Mouse (Mus musculus) forebrain, embryonic 13.5 days (tissue): Measurements from ENCODE around the gene Tbl3. TPM values are rescaled to one million over a fixed set of nuclear protein-coding genes. Genes with fewer than 3 reads are reported as not detected.
"Not testable (repeated sequence)": the region's sequence is repeated elsewhere in the genome, so short reads cannot be mapped to it uniquely, and the experiment has no call there.

Source experiments
- ATAC-seq: fragments of 200-750 bp; cut with Nextera tagmentation; 2 replicates; pipeline ENCODE4 v1.8.0; 2017
- H3K27ac ChIP-seq: fragments of 300-500 bp; sonication (generic); 2 replicates; pipeline ENCODE4 v1.5.1; 2015; ENCODE audit warnings: inconsistent platforms, mild to moderate bottlenecking, moderate library complexity
- H3K27me3 ChIP-seq: fragments of 300-500 bp; sonication (generic); 2 replicates; pipeline ENCODE4 v1.6.1; 2015; ENCODE audit warnings: mild to moderate bottlenecking, inconsistent platforms
- H3K36me3 ChIP-seq: fragments of 300-500 bp; sonication (generic); 2 replicates; pipeline ENCODE4 v1.6.1; 2015; ENCODE audit warnings: mild to moderate bottlenecking, inconsistent platforms; ENCODE audit not compliant: poor library complexity, severe bottlenecking
- H3K4me1 ChIP-seq: fragments of 300-500 bp; sonication (generic); 2 replicates; pipeline ENCODE4 v1.6.1; 2015; ENCODE audit warnings: inconsistent platforms
- H3K4me2 ChIP-seq: fragments of 300-500 bp; sonication (generic); 2 replicates; pipeline ENCODE4 v1.6.1; 2015; ENCODE audit warnings: inconsistent platforms, mild to moderate bottlenecking, moderate library complexity
- H3K4me3 ChIP-seq: fragments of 300-500 bp; sonication (generic); 2 replicates; pipeline ENCODE4 v1.5.1; 2015; ENCODE audit warnings: mild to moderate bottlenecking, inconsistent platforms
- H3K9ac ChIP-seq: fragments of 300-500 bp; sonication (generic); 2 replicates; pipeline ENCODE4 v1.6.1; 2015; ENCODE audit warnings: mild to moderate bottlenecking, inconsistent platforms
- H3K9me3 ChIP-seq: fragments of 300-500 bp; sonication (generic); replicated peaks from 2 replicates; pipeline ENCODE4 v1.6.1; 2016; ENCODE audit warnings: inconsistent platforms
- WGBS: fragments of 180-500 bp; shearing (Covaris S2); methylation state at CpG from one replicate; pipeline ENCODE4 v1.1.7; 2015; 5-methylcytosine and 5-hydroxymethylcytosine counted together
- polyA plus RNA-seq: library from polyadenylated mRNA; unstranded; fragments of >200 nt; fragmentation: Nextera tagmentation; extraction: Ambion mirVana; gene quantifications from 2 replicates; pipeline ENCODE4 v1.2.1, GENCODE M21; 2015

Gene Tbl3
- polyA plus RNA-seq, 1 experiment from 2014 or later = 86.9 TPM

DNA sequence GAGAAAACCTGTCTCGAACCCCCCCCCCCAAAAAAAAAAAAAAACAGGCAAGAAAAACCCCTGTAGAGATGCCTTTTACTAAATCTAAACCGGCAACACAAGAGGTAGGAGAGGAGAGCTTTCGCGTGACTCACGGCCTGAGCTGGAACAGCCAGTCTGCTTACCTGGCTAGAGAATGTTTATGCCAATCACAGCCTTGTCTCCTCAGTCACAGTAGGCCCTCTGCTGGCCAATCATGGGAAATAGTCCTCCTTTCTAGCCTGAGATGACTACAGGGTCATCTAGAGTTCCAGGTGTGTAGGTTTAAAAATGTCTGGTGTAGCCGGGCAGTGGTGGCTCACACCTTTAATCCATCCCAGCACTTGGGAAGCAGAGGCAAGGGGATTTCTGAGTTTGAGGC, 40.0 kb downstream of the Tbl3 start:
- no peaks in the 10 kb centered on the region for H3K36me3 ChIP-seq
- no peak overlapping the region for H3K9ac ChIP-seq
- H3K4me3 ChIP-seq = no peak overlapping the region
- H3K4me2 ChIP-seq = no peak overlapping the region
- H3K27ac ChIP-seq = no peak overlapping the region
- WGBS = 38% methylated on average over 6 of the region's 6 CpGs
- H3K27me3 ChIP-seq = no peaks in the 10 kb centered on the region
- H3K9me3 ChIP-seq = no peaks in the 10 kb centered on the region
- H3K4me1 ChIP-seq = peaks cover 33% of the 10 kb centered on the region
- no peak for ATAC-seq

DNA sequence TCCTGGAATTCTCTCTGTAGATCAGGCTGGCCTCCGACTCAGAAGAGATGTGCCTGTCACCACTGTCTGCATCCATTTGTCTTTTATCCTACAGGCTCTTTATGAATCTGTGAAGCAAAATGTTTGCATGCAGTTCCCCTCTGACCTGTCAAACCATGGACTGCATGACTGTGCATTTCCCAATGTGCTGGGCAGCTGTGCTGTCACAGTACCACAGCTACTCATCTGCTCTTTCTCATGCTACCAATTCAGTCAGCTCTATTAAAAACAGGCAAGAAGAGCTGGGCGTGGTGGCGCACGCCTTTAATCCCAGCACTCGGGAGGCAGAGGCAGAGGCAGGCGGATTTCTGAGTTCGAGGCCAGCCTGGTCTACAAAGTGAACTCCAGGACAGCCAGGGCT, 40.4 kb downstream of the Tbl3 start:
- Histone ChIP-seq H3K4me1 (peaks cover 29% of the 10 kb centered on the region), H3K9ac (0 out of 2 replicates have a peak overlapping the region, but pooled peaks have one; percentile 2)
- H3K4me3 ChIP-seq, H3K27ac ChIP-seq, H3K4me2 ChIP-seq, H3K27me3 ChIP-seq, H3K36me3 ChIP-seq, H3K9me3 ChIP-seq, ATAC-seq: not testable (repeated sequence)
- WGBS = 81% methylated on average over 7 of the region's 7 CpGs

DNA sequence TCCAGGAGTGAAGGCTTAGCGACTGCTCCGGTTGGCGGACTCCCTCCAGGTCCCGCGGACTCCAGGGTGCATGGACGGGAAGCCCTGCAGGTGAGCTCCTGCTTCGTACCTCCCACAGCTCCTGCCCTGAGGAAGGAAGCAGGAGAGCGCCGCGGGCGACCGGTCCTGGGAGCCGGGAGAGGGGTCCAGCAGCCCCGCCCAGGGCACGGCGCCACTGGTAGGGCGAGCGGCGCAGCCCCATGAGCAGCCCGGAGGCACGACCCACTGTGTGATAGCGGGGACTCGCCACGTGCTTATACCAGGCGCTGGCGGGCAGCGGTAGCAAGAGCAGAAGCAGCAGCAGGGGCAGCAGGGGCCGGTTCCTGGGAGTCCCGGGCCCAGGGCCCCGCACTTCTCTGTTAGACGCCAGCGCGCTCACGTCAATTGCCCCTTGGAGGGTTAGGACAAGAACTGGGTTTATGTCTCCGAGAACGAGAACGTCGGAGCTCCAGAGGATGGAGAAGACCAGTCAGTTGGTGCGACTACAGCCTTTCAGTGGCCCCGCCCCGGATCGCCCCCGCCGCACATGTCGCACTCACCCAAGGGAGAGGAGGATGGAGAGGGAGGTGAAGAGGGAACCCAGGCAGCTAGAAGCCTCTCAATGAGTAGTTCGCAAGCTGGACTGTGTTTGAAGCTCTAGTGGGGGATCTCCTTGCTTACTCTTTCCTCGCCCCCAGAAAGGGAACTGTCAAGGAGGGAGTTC, 49.3 kb downstream of the Tbl3 start, which contains the start of gene Npw:
Gene Npw, minus strand, starts transcription at position 441 of the 742 bp plus-strand sequence.
- 2% methylated on average over 47 of the region's 47 CpGs for WGBS
- Histone ChIP-seq H3K9me3 (no peaks in the 10 kb centered on the region), H3K4me2 (peak within 1 kb of the TSS; percentile 64), H3K9ac (peak within 1 kb of the TSS; percentile 60), H3K4me1 (peaks cover 14% of the 10 kb centered on the region), H3K4me3 (peak within 1 kb of the TSS; percentile 39), H3K36me3 (no peaks in the 10 kb centered on the region), H3K27ac (no peak within 1 kb of the TSS), H3K27me3 (peaks cover 51% of the 10 kb centered on the region)
- ATAC-seq = 0 out of 2 replicates have a peak, but pooled peaks have one; percentile 21

DNA sequence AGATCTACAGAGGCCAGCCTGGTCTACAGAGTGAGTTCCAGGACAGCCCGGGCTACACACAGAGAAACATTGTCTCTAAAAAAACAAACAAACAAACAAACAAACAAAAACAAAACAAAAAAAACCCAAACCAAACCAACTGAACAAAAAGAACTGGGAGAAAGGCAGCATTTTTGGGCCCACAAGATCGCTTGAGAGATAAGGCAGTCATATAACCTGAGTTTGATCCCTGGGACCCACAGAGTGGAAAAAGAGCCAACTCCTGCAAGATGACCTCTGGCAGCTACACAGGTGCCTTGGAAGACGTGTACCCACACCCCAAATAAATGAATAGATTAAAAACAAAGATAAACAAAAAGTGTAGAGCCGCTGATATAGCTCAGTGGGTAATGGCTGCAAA, 52.5 kb downstream of the Tbl3 start:
- Histone ChIP-seq H3K4me3 (no peak overlapping the region), H3K4me2 (no peak overlapping the region), H3K9me3 (no peaks in the 10 kb centered on the region), H3K9ac (no peak overlapping the region), H3K27ac (no peak overlapping the region), H3K27me3 (peaks cover 66% of the 10 kb centered on the region), H3K36me3 (no peaks in the 10 kb centered on the region), H3K4me1 (peaks cover 20% of the 10 kb centered on the region)
- no peak for ATAC-seq
- WGBS = 78% methylated on average over 4 of the region's 4 CpGs

DNA sequence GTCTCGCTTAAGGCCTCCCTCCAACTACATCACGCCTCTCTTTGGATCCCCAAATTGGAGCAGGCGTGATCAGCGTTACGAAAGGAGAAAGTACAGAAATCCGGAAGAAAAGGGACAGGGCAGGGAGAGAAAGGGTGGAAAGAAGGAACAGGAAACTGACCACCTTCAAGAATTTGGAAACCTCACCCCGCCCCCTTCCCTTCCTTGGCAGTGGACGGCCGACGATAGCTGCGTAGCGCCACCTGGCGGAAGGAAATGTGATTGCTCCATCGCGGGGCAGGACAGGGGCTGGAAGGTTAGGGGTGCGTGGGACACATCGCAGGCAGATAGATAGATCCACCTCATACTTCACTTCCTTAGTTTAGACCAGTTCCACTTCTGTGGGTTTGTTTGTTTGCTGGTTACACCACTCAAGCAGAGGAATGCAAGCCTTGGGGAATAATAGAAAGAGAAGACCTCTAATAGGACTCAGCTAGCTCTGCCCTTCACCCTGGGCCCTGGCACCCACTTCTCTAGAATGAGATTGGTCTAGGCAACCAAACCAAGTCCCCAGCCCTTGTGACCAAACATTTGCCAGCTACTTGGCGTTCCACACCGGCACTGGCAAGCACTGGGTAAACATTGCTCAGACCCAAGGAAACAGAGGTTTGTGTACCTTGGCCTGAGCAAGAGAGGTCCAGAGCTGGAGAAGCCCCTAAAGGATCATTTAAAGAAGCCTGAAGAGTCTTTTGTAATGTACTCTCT, 53.3 kb downstream of the Tbl3 start:
- Histone ChIP-seq H3K4me3 (peak overlapping the region; percentile 21), H3K9me3 (no peaks in the 10 kb centered on the region), H3K4me1 (peaks cover 27% of the 10 kb centered on the region), H3K4me2 (peak overlapping the region; percentile 55), H3K36me3 (no peaks in the 10 kb centered on the region), H3K27ac (no peak overlapping the region), H3K27me3 (peaks cover 65% of the 10 kb centered on the region), H3K9ac (no peak overlapping the region)
- ATAC-seq = peak; percentile 62; the same call in 1 of the 2 replicates
- 6% methylated on average over 19 of the region's 19 CpGs for WGBS

DNA sequence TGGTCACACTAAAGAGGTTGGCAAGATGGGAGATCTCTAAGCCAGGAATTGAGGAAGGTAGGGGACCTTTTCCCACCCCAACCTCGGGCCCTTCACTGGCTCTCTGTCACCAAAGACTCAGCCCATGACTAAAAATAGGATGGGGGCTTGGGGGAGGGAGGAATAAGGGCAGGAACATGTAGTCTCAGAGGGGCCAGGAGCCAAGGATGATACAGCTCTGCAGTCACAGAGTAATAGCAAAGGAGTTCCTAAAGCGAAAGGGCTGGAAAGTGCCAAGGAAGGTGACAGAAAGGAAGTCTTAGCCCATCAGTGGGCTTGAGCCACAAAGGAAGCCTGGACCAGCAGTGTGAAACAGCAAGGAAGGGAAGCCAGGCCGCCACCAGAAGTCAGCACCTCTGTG, 55.6 kb downstream of the Tbl3 start:
- Histone ChIP-seq H3K27ac (no peak overlapping the region), H3K27me3 (peaks cover 52% of the 10 kb centered on the region), H3K9ac (no peak overlapping the region), H3K9me3 (no peaks in the 10 kb centered on the region), H3K4me1 (peaks cover 17% of the 10 kb centered on the region), H3K4me2 (no peak overlapping the region), H3K36me3 (no peaks in the 10 kb centered on the region), H3K4me3 (no peak overlapping the region)
- 76% methylated on average over 3 of the region's 3 CpGs for WGBS
- no peak for ATAC-seq

DNA sequence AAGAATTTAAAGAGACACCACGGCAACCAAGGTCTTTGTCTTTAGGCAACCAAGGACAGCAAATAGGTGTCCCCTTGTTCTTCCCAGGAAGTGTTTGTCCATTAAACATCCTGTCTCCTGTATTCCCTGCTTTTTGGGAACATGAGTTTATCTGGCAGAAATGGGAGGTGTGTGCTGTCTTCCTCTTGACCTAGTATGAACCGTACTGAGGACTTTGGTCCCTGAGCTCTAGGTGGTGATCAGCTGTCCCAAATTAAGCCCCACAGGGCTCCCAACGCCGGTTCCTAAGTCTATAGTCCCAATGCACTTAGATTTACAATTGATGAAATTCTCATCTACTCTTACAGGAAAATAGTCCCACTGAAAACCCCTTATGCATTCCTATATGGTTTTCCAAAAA, 56.7 kb downstream of the Tbl3 start:
- no peaks in the 10 kb centered on the region for H3K36me3 ChIP-seq
- H3K4me1 ChIP-seq = peaks cover 17% of the 10 kb centered on the region
- peaks cover 41% of the 10 kb centered on the region for H3K27me3 ChIP-seq
- H3K4me3 ChIP-seq = 0 out of 2 replicates have a peak overlapping the region, but pooled peaks have one; percentile 63
- no peak for ATAC-seq
- 74% methylated on average over 4 of the region's 4 CpGs for WGBS
- H3K27ac ChIP-seq = no peak overlapping the region
- H3K9me3 ChIP-seq = no peaks in the 10 kb centered on the region
- peak overlapping the region; percentile 82; the same call in 1 of the 2 replicates for H3K9ac ChIP-seq
- peak overlapping the region; percentile 98 for H3K4me2 ChIP-seq

DNA sequence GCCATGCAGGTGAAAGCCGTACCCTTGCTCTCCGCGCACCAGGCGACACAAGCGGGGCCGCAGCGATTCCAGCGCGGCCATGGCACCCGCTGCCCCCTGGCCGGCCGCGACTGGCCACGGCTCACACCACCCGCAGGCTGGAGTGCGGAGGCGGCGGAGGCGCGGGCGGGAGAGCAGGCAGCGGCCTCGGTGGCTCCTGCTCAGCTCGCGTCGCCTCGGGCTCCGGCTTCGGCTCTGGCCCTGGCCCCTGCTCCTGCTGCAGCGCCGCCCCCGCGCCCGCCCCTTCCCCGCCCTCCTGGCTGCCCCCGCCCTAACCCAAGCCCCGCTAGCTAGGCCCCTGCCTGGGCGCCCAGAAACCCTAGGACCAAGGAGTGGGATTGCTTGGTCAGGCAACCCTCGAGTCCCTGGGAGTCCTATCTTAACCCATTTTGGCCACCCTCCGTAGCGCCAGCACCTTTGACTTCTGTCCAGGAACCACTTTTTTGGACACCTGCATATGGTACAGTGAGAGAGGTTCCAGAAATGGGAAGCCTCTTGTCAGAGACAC, 57.3 kb downstream of the Tbl3 start, which contains the start of gene Slc9a3r2:
Gene Slc9a3r2, minus strand, starts transcription at position 258 of the 547 bp plus-strand sequence.
- H3K36me3 ChIP-seq = no peaks in the 10 kb centered on the region
- H3K4me1 ChIP-seq = peaks cover 17% of the 10 kb centered on the region
- H3K9ac ChIP-seq = peak within 1 kb of the TSS; percentile 82
- peak; percentile 73 for ATAC-seq
- peak within 1 kb of the TSS; percentile 63 for H3K4me3 ChIP-seq
- H3K9me3 ChIP-seq = no peaks in the 10 kb centered on the region
- peaks cover 41% of the 10 kb centered on the region for H3K27me3 ChIP-seq
- WGBS = under 1% methylated on average over 39 of the region's 41 CpGs
- 0 out of 2 replicates have a peak within 1 kb of the TSS, but pooled peaks have one; percentile 22 for H3K27ac ChIP-seq
- peak within 1 kb of the TSS; percentile 98 for H3K4me2 ChIP-seq

DNA sequence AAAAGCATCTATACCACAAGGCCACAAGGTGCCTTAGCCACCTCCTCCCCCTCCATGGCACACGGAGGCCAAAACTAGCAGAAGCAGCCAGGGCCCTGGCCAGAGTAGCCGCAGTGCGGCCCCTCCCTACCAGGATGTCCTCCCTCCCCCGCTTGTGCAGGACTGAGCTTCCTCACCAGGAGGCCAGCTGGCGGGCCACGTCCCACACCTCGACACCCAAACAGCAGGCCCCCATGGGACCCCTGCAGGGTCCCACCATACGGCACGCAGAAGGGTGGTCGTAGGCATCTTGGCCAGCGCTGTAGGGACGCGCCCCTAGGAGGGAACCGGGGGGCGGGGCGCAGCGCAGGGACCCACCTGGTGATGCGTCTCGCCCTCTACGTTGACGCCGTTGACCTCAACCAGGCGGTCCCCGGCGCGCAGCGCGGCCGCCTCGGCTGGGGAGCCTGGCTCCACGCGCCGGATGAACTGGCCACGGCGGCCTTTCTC, 57.8 kb downstream of the Tbl3 start:
- H3K4me2 ChIP-seq = peak overlapping the region; percentile 98
- peaks cover 17% of the 10 kb centered on the region for H3K4me1 ChIP-seq
- 2% methylated on average over 35 of the region's 35 CpGs for WGBS
- H3K27ac ChIP-seq = 0 out of 2 replicates have a peak overlapping the region, but pooled peaks have one; percentile 22
- 0 out of 2 replicates have a peak, but pooled peaks have one; percentile 28 for ATAC-seq
- no peaks in the 10 kb centered on the region for H3K36me3 ChIP-seq
- H3K27me3 ChIP-seq = peaks cover 41% of the 10 kb centered on the region
- H3K9me3 ChIP-seq = no peaks in the 10 kb centered on the region
- H3K4me3 ChIP-seq = peak overlapping the region; percentile 63
- H3K9ac ChIP-seq = peak overlapping the region; percentile 82

DNA sequence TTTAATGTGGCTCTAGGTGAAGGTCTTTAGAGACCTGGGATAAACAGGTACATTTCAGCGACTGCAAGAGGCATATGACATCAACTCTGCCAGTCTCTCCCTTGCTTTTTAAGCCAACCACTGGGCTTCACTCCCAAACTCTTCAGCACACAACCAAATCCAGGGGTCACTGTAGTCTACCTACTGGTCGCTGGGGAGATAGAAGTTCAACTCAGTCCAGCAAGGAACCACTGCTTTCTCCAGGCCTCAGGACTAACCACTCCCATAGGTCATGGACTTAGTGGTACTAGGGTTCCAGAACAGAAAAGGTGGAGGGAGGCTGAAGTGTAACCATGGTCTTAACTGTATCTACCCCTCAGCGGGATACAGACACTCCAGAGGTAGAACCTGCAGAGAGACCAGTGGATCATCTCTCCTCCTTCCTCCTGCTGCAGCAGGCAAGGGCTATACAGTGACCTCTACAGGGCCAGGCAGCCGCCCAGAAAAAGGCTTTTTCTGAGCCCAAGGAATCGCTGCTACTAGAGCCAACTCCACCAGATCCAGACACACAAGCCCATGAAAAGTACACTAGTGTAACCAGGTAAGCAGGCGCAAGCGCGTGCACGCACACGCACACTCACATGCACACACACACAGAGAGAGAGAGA, 58.6 kb downstream of the Tbl3 start:
- H3K27me3 ChIP-seq = peaks cover 41% of the 10 kb centered on the region
- WGBS = 70% methylated on average over 10 of the region's 10 CpGs
- H3K4me2 ChIP-seq = peak overlapping the region; percentile 98
- no peaks in the 10 kb centered on the region for H3K9me3 ChIP-seq
- no peak overlapping the region; the same call in 1 of the 2 replicates for H3K4me3 ChIP-seq
- no peak for ATAC-seq
- H3K27ac ChIP-seq = no peak overlapping the region
- H3K36me3 ChIP-seq = no peaks in the 10 kb centered on the region
- no peak overlapping the region for H3K9ac ChIP-seq
- H3K4me1 ChIP-seq = peaks cover 16% of the 10 kb centered on the region
